In genomic region chr10:81541803-81542202, GRCm38 (mm10) we compare ENCODE assay signal across 8 mouse cellular contexts. TPM values are rescaled to one million over a fixed set of nuclear protein-coding genes. Genes with fewer than 3 reads are reported as not detected.
DNase-seq lines count a peak whose midpoint lies in the region; ATAC-seq lines count a peak whose summit lies in the region.

No protein-coding gene starts in this region.

- H3K4me3 ChIP-seq in intestine, embryonic 14.5 days (ENCODE audit: low read depth, low read length) = no peak overlapping the region
- peak overlapping the region; percentile 85; the same call in 1 of the 2 replicates for H3K4me3 ChIP-seq in liver, embryonic 13.5 days (replicated peaks)

- peak; percentile 70 to 78 for DNase-seq in adrenal gland, adult (ENCODE audit: inconsistent age in 2 of 2, low spot score in 1 of 2)
- DNase-seq in adrenal gland, postnatal 4 days (ENCODE audit: low spot score in 2 of 2) = no peak
- peak; percentile 64 for DNase-seq in gastrocnemius, adult 18-20 months (ENCODE audit: low spot score)
- no peak for DNase-seq in intestine, embryonic 14.5 days (ENCODE audit: low spot score)
- no peak for DNase-seq in liver, embryonic 13.5 days
- DNase-seq in right cerebral cortex, postnatal 14 days = no peak
- no peak for DNase-seq in layer of hippocampus, adult 11-12 months (ENCODE audit: low spot score)
- DNase-seq in layer of hippocampus, adult 18-20 months (ENCODE audit: low spot score in 2 of 2) = no peak

- no peak overlapping the region for H3K27ac ChIP-seq in intestine, embryonic 14.5 days (ENCODE audit: low read depth)
- H3K27ac ChIP-seq in liver, embryonic 13.5 days = peak overlapping the region; percentile 66

- no peaks in the 10 kb centered on the region for H3K9me3 ChIP-seq in intestine, embryonic 14.5 days (ENCODE audit: control insufficient read depth, low read length)
- no peaks in the 10 kb centered on the region for H3K9me3 ChIP-seq in liver, embryonic 13.5 days (replicated peaks)

- WGBS in intestine, embryonic 14.5 days = 66% methylated on average over 10 of the region's 10 CpGs
- WGBS in liver, embryonic 13.5 days (ENCODE audit: insufficient replicate concordance) = 49% methylated on average over 10 of the region's 10 CpGs

- no peaks in the 10 kb centered on the region for H3K27me3 ChIP-seq in intestine, embryonic 14.5 days (replicated peaks; ENCODE audit: control insufficient read depth, insufficient read depth, low read length)
- no peaks in the 10 kb centered on the region for H3K27me3 ChIP-seq in liver, embryonic 13.5 days

- H3K36me3 ChIP-seq in intestine, embryonic 14.5 days (ENCODE audit: control insufficient read depth, insufficient read depth, low read length) = peaks cover 20% of the 10 kb centered on the region
- H3K36me3 ChIP-seq in liver, embryonic 13.5 days = peaks cover 32% of the 10 kb centered on the region

- ATAC-seq in intestine, embryonic 14.5 days (replicated peaks; ENCODE audit: low FRiP score, low TSS enrichment, low read depth) = no peak
- ATAC-seq in liver, embryonic 13.5 days (ENCODE audit: low read depth) = no peak

- H3K4me2 ChIP-seq in intestine, embryonic 14.5 days (ENCODE audit: low read length) = peak overlapping the region; percentile 95; the same call in 1 of the 2 replicates
- H3K4me2 ChIP-seq in liver, embryonic 13.5 days = peak overlapping the region; percentile 97

- peak overlapping the region; percentile 23; the same call in 1 of the 2 replicates for H3K9ac ChIP-seq in intestine, embryonic 14.5 days (ENCODE audit: low read length)
- H3K9ac ChIP-seq in liver, embryonic 13.5 days = peak overlapping the region; percentile 47

- H3K4me1 ChIP-seq in intestine, embryonic 14.5 days (replicated peaks; ENCODE audit: control insufficient read depth, insufficient read depth, low read length) = peaks cover 36% of the 10 kb centered on the region
- peaks cover 64% of the 10 kb centered on the region for H3K4me1 ChIP-seq in liver, embryonic 13.5 days (replicated peaks)

RNA-seq across cellular contexts. Expression of gene Gna11, which starts 3.2 kb away (rescaled TPM):
- 10 to 100 TPM; 74.2 to 74.4 TPM for total RNA-seq in adrenal gland, postnatal 4 days (2021)
- total RNA-seq in gastrocnemius, adult 18-20 months (2021) = 10 to 100 TPM; 26.2 to 31.8 TPM
- 145 and 171 TPM in 2 replicates for polyA plus RNA-seq in intestine, embryonic 14.5 days (2014; fragmentation: Nextera tagmentation; extraction: Ambion mirVana)
- polyA plus RNA-seq in liver, embryonic 13.5 days (2015; fragmentation: Nextera tagmentation; extraction: Ambion mirVana) = 20.0 and 21.4 TPM in 2 replicates
- total RNA-seq in layer of hippocampus, adult 18-20 months (2021) = 100 to 1,000 TPM; 124 to 126 TPM

RNA-seq across cellular contexts. Expression of gene Aes, which starts 17.5 kb away (rescaled TPM):
- 100 to 1,000 TPM; 639 to 647 TPM for total RNA-seq in adrenal gland, postnatal 4 days (2021)
- 100 to 1,000 TPM; 947 to 962 TPM for total RNA-seq in gastrocnemius, adult 18-20 months (2021)
- polyA plus RNA-seq in intestine, embryonic 14.5 days (2014; fragmentation: Nextera tagmentation; extraction: Ambion mirVana) = 395 and 515 TPM in 2 replicates
- 201 and 215 TPM in 2 replicates for polyA plus RNA-seq in liver, embryonic 13.5 days (2015; fragmentation: Nextera tagmentation; extraction: Ambion mirVana)
- total RNA-seq in layer of hippocampus, adult 18-20 months (2021) = 100 to 1,000 TPM; 765 to 778 TPM

RNA-seq across cellular contexts. Expression of gene Gna15, which starts 17.8 kb away (rescaled TPM):
- 1 to 10 TPM in 1 of 2 experiments, under 1 TPM in 1; 0.67 to 1.2 TPM for total RNA-seq in adrenal gland, postnatal 4 days (2021)
- under 1 TPM; 0.53 to 0.57 TPM for total RNA-seq in gastrocnemius, adult 18-20 months (2021)
- 0.73 and 0.84 TPM in 2 replicates for polyA plus RNA-seq in intestine, embryonic 14.5 days (2014; fragmentation: Nextera tagmentation; extraction: Ambion mirVana)
- polyA plus RNA-seq in liver, embryonic 13.5 days (2015; fragmentation: Nextera tagmentation; extraction: Ambion mirVana) = 7.2 and 7.5 TPM in 2 replicates
- total RNA-seq in layer of hippocampus, adult 18-20 months (2021) = 1 to 10 TPM; 3.9 to 4.4 TPM

RNA-seq across cellular contexts. Expression of gene Tle2, which starts 32.6 kb away (rescaled TPM):
- total RNA-seq in adrenal gland, postnatal 4 days (2021) = 10 to 100 TPM; 24.9 to 30.4 TPM
- 1 to 10 TPM; 4.9 to 7.4 TPM for total RNA-seq in gastrocnemius, adult 18-20 months (2021)
- polyA plus RNA-seq in intestine, embryonic 14.5 days (2014; fragmentation: Nextera tagmentation; extraction: Ambion mirVana) = 15.8 and 17.8 TPM in 2 replicates
- polyA plus RNA-seq in liver, embryonic 13.5 days (2015; fragmentation: Nextera tagmentation; extraction: Ambion mirVana) = 2.3 and 2.7 TPM in 2 replicates
- total RNA-seq in layer of hippocampus, adult 18-20 months (2021) = 10 to 100 TPM; 31.6 to 31.8 TPM

RNA-seq across cellular contexts. Expression of gene S1pr4, which starts 41.9 kb away (rescaled TPM):
- total RNA-seq in adrenal gland, postnatal 4 days (2021) = 1 to 10 TPM; 2.0 to 2.7 TPM
- total RNA-seq in gastrocnemius, adult 18-20 months (2021) = under 1 TPM; 0.71 to 0.78 TPM
- polyA plus RNA-seq in intestine, embryonic 14.5 days (2014; fragmentation: Nextera tagmentation; extraction: Ambion mirVana) = 0.53 and 0.65 TPM in 2 replicates
- 2.3 and 2.4 TPM in 2 replicates for polyA plus RNA-seq in liver, embryonic 13.5 days (2015; fragmentation: Nextera tagmentation; extraction: Ambion mirVana)
- total RNA-seq in layer of hippocampus, adult 18-20 months (2021) = under 1 TPM; 0.53 to 0.94 TPM

Comparison
In these comparisons a context has a peak if more than half of its experiments do, and no peak if none do; other contexts are left out.
1. DNase-seq: peak in adrenal gland, adult (2 of 2) and gastrocnemius, adult 18-20 months (single experiment); none in adrenal gland, postnatal 4 days (0 of 2), intestine, embryonic 14.5 days (single experiment), liver, embryonic 13.5 days (single experiment), right cerebral cortex, postnatal 14 days (single experiment), layer of hippocampus, adult 11-12 months (single experiment) and layer of hippocampus, adult 18-20 months (0 of 2).